Mouse (Mus musculus): ENCODE measurements around the gene Nod2. TPM values are rescaled to one million over a fixed set of nuclear protein-coding genes. Genes with fewer than 3 reads are reported as not detected.

Nod2 gene
- 0.04 and 0.14 TPM in 2 replicates for polyA plus RNA-seq (2014; fragmentation: Nextera tagmentation; extraction: Ambion mirVana)

DNA sequence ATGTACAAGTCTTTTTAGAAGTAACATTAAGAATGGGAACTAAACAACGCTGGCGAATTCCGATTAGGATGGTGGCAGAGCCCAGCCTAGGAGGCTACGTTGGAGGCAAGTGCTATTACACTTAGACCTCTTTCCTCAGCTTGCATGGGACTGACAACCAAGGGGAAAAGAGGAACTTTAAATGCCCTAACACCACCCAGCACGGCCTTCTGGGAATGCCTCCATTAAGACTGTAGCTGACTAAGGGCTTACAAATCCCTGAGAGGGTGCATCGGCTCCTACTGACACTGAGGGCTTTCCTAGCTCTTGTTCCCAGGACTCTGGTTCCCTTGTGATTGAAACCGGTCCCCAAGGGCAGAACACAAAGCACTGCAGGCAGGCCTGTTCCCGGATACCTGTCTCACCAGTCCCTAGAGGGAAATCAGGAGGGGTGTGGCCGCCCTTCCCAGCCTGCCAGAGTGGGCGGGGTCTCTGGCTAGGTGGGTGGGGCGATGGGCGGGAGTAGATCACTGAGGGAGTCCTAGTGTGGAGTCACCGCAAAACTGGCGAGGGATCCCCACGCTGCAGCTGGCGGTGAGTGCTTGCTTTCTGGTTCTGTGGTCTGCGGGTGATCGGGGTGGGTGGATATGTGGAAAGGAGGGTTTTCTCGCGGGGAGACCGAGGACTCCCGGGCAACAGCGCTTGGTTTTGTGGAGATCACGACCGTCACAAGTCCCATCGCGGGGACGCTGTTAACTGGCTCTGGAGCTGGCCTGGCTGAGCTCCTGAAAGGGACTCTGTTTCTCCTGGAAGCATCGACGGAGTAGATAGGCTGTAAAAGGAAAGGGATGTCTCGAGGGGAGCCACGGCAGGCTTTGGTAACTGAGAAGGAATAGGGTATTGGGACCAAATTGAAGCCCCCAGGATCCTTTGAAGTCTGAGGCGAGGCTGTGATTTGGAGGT, at the start of gene Nod2:
Gene Nod2, plus strand, starts transcription at position 479 of the 942 bp plus-strand sequence.
- H3K4me2 ChIP-seq: peak within 1 kb of the TSS; percentile 66
- peak within 1 kb of the TSS; percentile 64 for H3K9ac ChIP-seq (ENCODE audit: low read length)
- H3K36me3 ChIP-seq (ENCODE audit: control insufficient read depth, insufficient read depth, low read length): no peaks in the 10 kb centered on the region
- peak within 1 kb of the TSS; percentile 35 for H3K4me3 ChIP-seq (ENCODE audit: low read depth, low read length)
- H3K27ac ChIP-seq (ENCODE audit: low read depth, low read length): no peak within 1 kb of the TSS
- peaks cover 5% of the 10 kb centered on the region; the same call in 1 of the 2 replicates for H3K27me3 ChIP-seq (ENCODE audit: control insufficient read depth, insufficient read depth, low read length)
- peaks cover 3% of the 10 kb centered on the region; the same call in 1 of the 2 replicates for H3K4me1 ChIP-seq (ENCODE audit: control insufficient read depth, insufficient read depth, low read length)
- ATAC-seq (ENCODE audit: low FRiP score): peak; percentile 63; the same call in 1 of the 2 replicates
- 9% methylated on average over 33 of the region's 33 CpGs for WGBS
- peak; percentile 95 for DNase-seq (ENCODE audit: low spot score, missing footprints)
- no peaks in the 10 kb centered on the region for H3K9me3 ChIP-seq (ENCODE audit: control insufficient read depth, low read length)

DNA sequence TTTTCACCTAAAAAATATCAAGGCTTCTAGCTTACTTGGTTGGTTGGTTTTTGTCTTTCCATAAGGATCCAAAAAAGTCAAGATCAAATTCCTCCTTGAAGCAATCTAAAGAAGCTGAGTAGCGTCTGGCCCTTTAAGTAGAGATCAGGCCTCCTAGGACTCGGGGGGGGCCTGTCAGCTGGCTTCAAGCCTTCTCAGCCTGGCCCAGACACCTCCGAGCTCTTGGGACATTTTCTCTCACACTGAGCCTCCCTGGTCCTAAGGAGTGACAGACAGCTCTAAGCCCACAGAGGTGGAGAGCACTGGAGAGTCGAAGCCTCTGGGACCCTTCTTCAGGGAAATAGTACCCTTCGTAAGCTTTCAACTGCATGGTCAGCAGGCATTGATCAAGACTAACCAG, 48.5 kb upstream of the Nod2 start:
- 71% methylated on average over 5 of the region's 5 CpGs for WGBS
- H3K9me3 ChIP-seq (ENCODE audit: control insufficient read depth, low read length): peaks cover 7% of the 10 kb centered on the region
- no peaks in the 10 kb centered on the region for H3K27me3 ChIP-seq (ENCODE audit: control insufficient read depth, insufficient read depth, low read length)
- H3K9ac ChIP-seq (ENCODE audit: low read length): no peak overlapping the region
- H3K4me2 ChIP-seq: no peak overlapping the region
- H3K4me1 ChIP-seq (ENCODE audit: control insufficient read depth, insufficient read depth, low read length): peaks cover 2% of the 10 kb centered on the region; the same call in 1 of the 2 replicates
- H3K27ac ChIP-seq (ENCODE audit: low read depth, low read length): no peak overlapping the region
- no peak for ATAC-seq (ENCODE audit: low FRiP score)
- DNase-seq (ENCODE audit: low spot score, missing footprints): no peak
- H3K4me3 ChIP-seq (ENCODE audit: low read depth, low read length): no peak overlapping the region
- no peaks in the 10 kb centered on the region for H3K36me3 ChIP-seq (ENCODE audit: control insufficient read depth, insufficient read depth, low read length)

DNA sequence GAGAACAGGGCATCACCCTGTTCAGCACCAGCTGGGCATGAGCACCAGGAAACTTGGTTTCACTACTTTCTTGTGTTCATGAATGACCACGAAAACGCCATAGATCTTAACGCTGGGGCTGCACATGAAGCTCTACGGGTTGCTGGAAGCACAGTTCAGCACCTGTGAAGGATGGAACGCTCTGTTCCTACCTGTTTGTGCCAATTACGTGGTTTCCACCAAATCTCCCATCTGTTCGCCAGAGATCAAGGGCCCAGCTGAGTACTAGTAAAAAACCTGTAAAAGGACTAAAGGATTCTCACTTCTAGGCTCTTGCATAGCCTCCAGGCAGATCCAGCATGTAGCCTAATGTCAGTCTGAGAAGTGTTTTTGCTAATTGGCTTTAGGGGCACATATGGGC, 47.6 kb upstream of the Nod2 start:
- Histone ChIP-seq H3K36me3 (ENCODE audit: control insufficient read depth, insufficient read depth, low read length) (no peaks in the 10 kb centered on the region), H3K27ac (ENCODE audit: low read depth, low read length) (no peak overlapping the region), H3K27me3 (ENCODE audit: control insufficient read depth, insufficient read depth, low read length) (no peaks in the 10 kb centered on the region), H3K4me1 (ENCODE audit: control insufficient read depth, insufficient read depth, low read length) (peaks cover 9% of the 10 kb centered on the region), H3K4me2 (no peak overlapping the region), H3K9me3 (ENCODE audit: control insufficient read depth, low read length) (peaks cover 7% of the 10 kb centered on the region), H3K4me3 (ENCODE audit: low read depth, low read length) (no peak overlapping the region), H3K9ac (ENCODE audit: low read length) (no peak overlapping the region)
- 88% methylated on average over 7 of the region's 7 CpGs for WGBS
- no peak for DNase-seq (ENCODE audit: low spot score, missing footprints)
- no peak for ATAC-seq (ENCODE audit: low FRiP score)

GRCm38 (mm10) chr8:88603446-88603989, 43.6 kb upstream of the Nod2 start:
- Histone ChIP-seq H3K4me1 (ENCODE audit: control insufficient read depth, insufficient read depth, low read length) (peaks cover 23% of the 10 kb centered on the region), H3K9ac (ENCODE audit: low read length) (peak overlapping the region; percentile 51; the same call in 1 of the 2 replicates), H3K36me3 (ENCODE audit: control insufficient read depth, insufficient read depth, low read length) (no peaks in the 10 kb centered on the region), H3K4me3 (ENCODE audit: low read depth, low read length) (peak overlapping the region; percentile 26), H3K4me2 (peak overlapping the region; percentile 46), H3K27me3 (ENCODE audit: control insufficient read depth, insufficient read depth, low read length) (no peaks in the 10 kb centered on the region), H3K27ac (ENCODE audit: low read depth, low read length) (peak overlapping the region; percentile 60; the same call in 1 of the 2 replicates), H3K9me3 (ENCODE audit: control insufficient read depth, low read length) (peaks cover 7% of the 10 kb centered on the region; the same call in 1 of the 2 replicates)
- 2% methylated on average over 10 of the region's 10 CpGs for WGBS
- peak; percentile 14; the same call in 1 of the 2 replicates for ATAC-seq (ENCODE audit: low FRiP score)
- DNase-seq (ENCODE audit: low spot score, missing footprints): no peak

DNA sequence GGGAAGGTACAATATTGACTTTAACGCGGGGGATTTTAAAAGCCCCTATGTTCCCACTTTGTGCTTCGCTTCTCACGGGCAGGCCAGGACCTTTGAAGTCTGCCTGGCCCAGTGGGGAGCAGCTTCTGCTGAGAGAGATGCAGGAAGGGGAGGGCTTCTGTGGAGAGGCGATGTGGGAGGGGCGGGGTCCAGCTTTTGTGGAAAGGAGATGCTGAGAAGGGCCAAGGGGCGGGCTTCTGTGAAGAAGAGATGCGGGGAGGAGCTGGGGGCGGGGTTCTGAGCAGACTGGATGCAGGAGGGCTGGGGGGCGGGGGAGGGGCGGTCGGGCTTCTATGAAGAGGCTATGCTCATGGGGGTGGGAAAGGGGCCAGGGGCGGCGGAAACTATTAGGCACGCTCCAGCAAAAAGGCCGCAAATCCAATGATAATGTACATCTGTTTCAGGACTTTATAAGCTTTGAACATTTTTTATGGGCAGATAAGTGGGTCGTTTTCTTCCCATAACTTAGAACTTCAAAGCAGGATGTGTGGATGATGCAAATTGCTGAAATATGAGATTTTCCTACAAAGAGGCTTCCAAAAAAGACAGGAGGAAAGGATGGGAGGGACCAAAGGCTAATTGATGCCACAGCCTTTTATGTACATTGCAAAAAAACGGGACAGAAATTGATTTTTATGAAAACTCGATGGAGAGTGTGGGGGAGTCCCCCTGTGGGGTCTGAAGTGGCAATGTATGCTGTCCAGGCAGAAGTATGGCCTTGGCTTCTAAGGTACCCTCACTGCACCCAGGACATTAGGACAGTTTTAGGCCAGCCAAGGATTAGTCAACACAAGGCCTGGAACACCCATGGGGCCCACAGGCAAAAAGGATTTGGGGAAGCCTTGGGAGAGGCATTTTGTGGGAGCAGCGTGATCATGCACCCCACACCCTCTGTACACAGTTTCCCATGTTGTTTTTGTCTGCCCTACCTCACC, 42.8 kb upstream of the Nod2 start:
- peak overlapping the region; percentile 60; the same call in 1 of the 2 replicates for H3K27ac ChIP-seq (ENCODE audit: low read depth, low read length)
- peak overlapping the region; percentile 46 for H3K4me2 ChIP-seq
- H3K27me3 ChIP-seq (ENCODE audit: control insufficient read depth, insufficient read depth, low read length): no peaks in the 10 kb centered on the region
- peak; percentile 95 for ATAC-seq (ENCODE audit: low FRiP score)
- peak overlapping the region; percentile 51; the same call in 1 of the 2 replicates for H3K9ac ChIP-seq (ENCODE audit: low read length)
- 5% methylated on average over 19 of the region's 20 CpGs for WGBS
- H3K36me3 ChIP-seq (ENCODE audit: control insufficient read depth, insufficient read depth, low read length): no peaks in the 10 kb centered on the region
- H3K4me1 ChIP-seq (ENCODE audit: control insufficient read depth, insufficient read depth, low read length): peaks cover 23% of the 10 kb centered on the region
- H3K9me3 ChIP-seq (ENCODE audit: control insufficient read depth, low read length): peaks cover 7% of the 10 kb centered on the region; the same call in 1 of the 2 replicates
- peak overlapping the region; percentile 26 for H3K4me3 ChIP-seq (ENCODE audit: low read depth, low read length)
- DNase-seq (ENCODE audit: low spot score, missing footprints): peak; percentile 97

DNA sequence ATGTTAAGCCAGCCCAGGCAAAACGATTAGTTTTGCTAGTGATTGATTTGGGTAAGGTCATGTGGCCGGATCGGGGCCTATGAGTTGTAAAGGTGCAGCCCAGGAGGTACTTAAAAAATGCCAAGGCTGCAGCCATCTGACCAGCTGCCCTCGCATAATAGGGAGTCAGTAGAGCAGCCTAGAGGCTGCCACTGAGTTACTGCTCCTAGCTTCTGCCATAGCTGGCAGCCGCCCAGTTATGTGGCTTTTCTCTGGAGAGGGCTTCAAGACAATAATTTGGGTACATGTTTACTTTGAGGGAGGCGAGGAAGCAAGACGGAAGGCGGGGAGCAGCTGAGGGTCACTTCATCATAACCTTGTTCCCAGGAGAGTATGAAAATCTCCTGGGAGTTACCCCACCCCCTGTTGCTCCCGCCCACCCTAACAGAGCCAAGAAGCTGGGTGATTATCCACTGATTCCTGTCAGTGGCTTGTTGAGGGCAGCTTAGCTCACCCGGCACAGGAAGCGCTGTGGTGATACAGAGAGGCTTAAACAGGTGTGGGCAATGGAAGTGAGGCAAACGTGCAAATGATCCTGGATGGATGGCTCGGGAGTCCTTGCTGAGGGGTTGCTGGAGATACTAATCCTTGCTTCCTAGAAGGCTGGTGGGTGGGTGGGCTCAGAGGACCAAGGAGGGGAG, 41.6 kb upstream of the Nod2 start:
- WGBS: 35% methylated on average over 13 of the region's 13 CpGs
- H3K4me1 ChIP-seq (ENCODE audit: control insufficient read depth, insufficient read depth, low read length): peaks cover 23% of the 10 kb centered on the region
- no peak overlapping the region for H3K27ac ChIP-seq (ENCODE audit: low read depth, low read length)
- no peak overlapping the region for H3K4me2 ChIP-seq
- no peaks in the 10 kb centered on the region for H3K36me3 ChIP-seq (ENCODE audit: control insufficient read depth, insufficient read depth, low read length)
- no peaks in the 10 kb centered on the region for H3K27me3 ChIP-seq (ENCODE audit: control insufficient read depth, insufficient read depth, low read length)
- no peak overlapping the region for H3K4me3 ChIP-seq (ENCODE audit: low read depth, low read length)
- peak; percentile 84 for DNase-seq (ENCODE audit: low spot score, missing footprints)
- H3K9me3 ChIP-seq (ENCODE audit: control insufficient read depth, low read length): peaks cover 7% of the 10 kb centered on the region; the same call in 1 of the 2 replicates
- H3K9ac ChIP-seq (ENCODE audit: low read length): no peak overlapping the region
- no peak for ATAC-seq (ENCODE audit: low FRiP score)

- no peak overlapping the region for H3K27ac ChIP-seq (ENCODE audit: low read depth, low read length)
- H3K9me3 ChIP-seq (ENCODE audit: control insufficient read depth, low read length): no peaks in the 10 kb centered on the region
- 76% methylated on average over 8 of the region's 8 CpGs for WGBS
- DNase-seq (ENCODE audit: low spot score, missing footprints): no peak
- H3K4me3 ChIP-seq (ENCODE audit: low read depth, low read length): no peak overlapping the region
- no peaks in the 10 kb centered on the region for H3K27me3 ChIP-seq (ENCODE audit: control insufficient read depth, insufficient read depth, low read length)
- ATAC-seq (ENCODE audit: low FRiP score): no peak
- H3K4me2 ChIP-seq: no peak overlapping the region
- H3K4me1 ChIP-seq (ENCODE audit: control insufficient read depth, insufficient read depth, low read length): peaks cover 16% of the 10 kb centered on the region
- no peaks in the 10 kb centered on the region for H3K36me3 ChIP-seq (ENCODE audit: control insufficient read depth, insufficient read depth, low read length)
- H3K9ac ChIP-seq (ENCODE audit: low read length): no peak overlapping the region
Measured at GRCm38 (mm10) chr8:88609036-88609435, 38.1 kb upstream of the Nod2 start.

DNA sequence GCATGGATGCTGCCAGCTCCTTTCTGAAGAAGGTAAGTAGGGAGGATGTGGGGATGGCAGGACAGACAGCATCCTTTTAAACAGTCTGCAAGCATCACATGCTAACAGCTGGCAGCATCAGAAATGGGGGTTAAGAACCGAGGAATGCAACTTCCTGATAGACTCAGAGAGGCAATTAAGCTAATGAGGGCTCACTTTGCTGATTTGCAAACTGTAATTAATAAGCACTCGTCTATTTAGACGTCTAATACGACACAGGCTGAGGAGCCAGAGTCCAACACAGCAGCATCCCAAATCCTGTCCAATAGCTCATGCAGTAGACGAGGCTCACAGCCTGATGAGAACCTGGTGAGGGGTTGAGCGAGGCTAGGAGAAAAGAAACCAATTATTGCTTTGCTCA, 36.8 kb upstream of the Nod2 start:
- ATAC-seq (ENCODE audit: low FRiP score) (no peak), DNase-seq (ENCODE audit: low spot score, missing footprints) (no peak)
- H3K27me3 ChIP-seq (ENCODE audit: control insufficient read depth, insufficient read depth, low read length): no peaks in the 10 kb centered on the region
- no peaks in the 10 kb centered on the region for H3K9me3 ChIP-seq (ENCODE audit: control insufficient read depth, low read length)
- H3K4me1 ChIP-seq (ENCODE audit: control insufficient read depth, insufficient read depth, low read length): peaks cover 6% of the 10 kb centered on the region
- no peak overlapping the region for H3K9ac ChIP-seq (ENCODE audit: low read length)
- no peak overlapping the region for H3K4me2 ChIP-seq
- H3K36me3 ChIP-seq (ENCODE audit: control insufficient read depth, insufficient read depth, low read length): no peaks in the 10 kb centered on the region
- WGBS: 83% methylated on average over 6 of the region's 6 CpGs
- H3K27ac ChIP-seq (ENCODE audit: low read depth, low read length): no peak overlapping the region
- H3K4me3 ChIP-seq (ENCODE audit: low read depth, low read length): no peak overlapping the region
